Mouse (Mus musculus) heart, embryonic 14.5 days (tissue): ENCODE measurements around the gene Tbxa2r. TPM values are rescaled to one million over a fixed set of nuclear protein-coding genes. Genes with fewer than 3 reads are reported as not detected.
A peak's percentile ranks its signal among the peaks of the same experiment; 100 is the strongest.

ENCODE experiments used
- ATAC-seq: fragments of 200-750 bp; cut with Nextera tagmentation; 2 replicates; pipeline ENCODE4 v1.8.0; 2017; ENCODE audit warnings: low read depth, moderate TSS enrichment; ENCODE audit not compliant: insufficient number of reproducible peaks, insufficient read depth, low FRiP score
- H3K27ac ChIP-seq, 2 experiments: fragments of 200-500 bp in 1 of 2; fragments of 300-500 bp in 1 of 2; sonication (generic) in 1 of 2; replicated peaks in 1 of 2; 2 replicates each; pipeline ENCODE4 v1.5.1; 2012 to 2014; ENCODE audit warnings: low read depth in 2 of 2, low read length in 2 of 2, control low read depth in 1 of 2, mild to moderate bottlenecking in 1 of 2, mixed read lengths in 1 of 2; ENCODE audit not compliant: control insufficient read depth in 1 of 2, insufficient read depth in 1 of 2
- H3K27me3 ChIP-seq: fragments of 300-500 bp; sonication (generic); 2 replicates; pipeline ENCODE4 v1.6.1; 2014; ENCODE audit warnings: mild to moderate bottlenecking, low read length, control low read depth; ENCODE audit not compliant: control insufficient read depth, insufficient read depth
- H3K36me3 ChIP-seq: fragments of 300-500 bp; sonication (generic); 2 replicates; pipeline ENCODE4 v1.6.1; 2014; ENCODE audit warnings: mild to moderate bottlenecking, control low read depth, low read length, mixed read lengths; ENCODE audit not compliant: control insufficient read depth, insufficient read depth
- H3K4me1 ChIP-seq, 2 experiments: fragments of 200-500 bp in 1 of 2; fragments of 300-500 bp in 1 of 2; sonication (generic) in 1 of 2; 2 replicates each; pipeline ENCODE4 v1.6.1; 2012 to 2014; ENCODE audit warnings: low read length in 2 of 2, control low read depth in 1 of 2, mixed read lengths in 1 of 2; ENCODE audit not compliant: control insufficient read depth in 2 of 2, insufficient read depth in 2 of 2
- H3K4me2 ChIP-seq: fragments of 300-500 bp; sonication (generic); 2 replicates; pipeline ENCODE4 v1.6.1; 2014; ENCODE audit warnings: mild to moderate bottlenecking, low read length
- H3K4me3 ChIP-seq, 2 experiments: fragments of 200-500 bp in 1 of 2; fragments of 300-500 bp in 1 of 2; sonication (generic) in 1 of 2; 2 replicates each; pipeline ENCODE4 v1.5.1; 2012 to 2014; ENCODE audit warnings: low read length in 2 of 2, mild to moderate bottlenecking in 2 of 2, control low read depth in 1 of 2, low read depth in 1 of 2, moderate library complexity in 1 of 2; ENCODE audit not compliant: control insufficient read depth in 1 of 2, insufficient read depth in 1 of 2
- H3K9ac ChIP-seq: fragments of 300-500 bp; sonication (generic); 2 replicates; pipeline ENCODE4 v1.6.1; 2014; ENCODE audit warnings: mild to moderate bottlenecking, low read length
- H3K9me3 ChIP-seq: fragments of 300-500 bp; sonication (generic); 2 replicates; pipeline ENCODE4 v1.6.1; 2016; ENCODE audit warnings: low read length, control low read depth; ENCODE audit not compliant: control insufficient read depth
- WGBS: fragments of 180-500 bp; shearing (Covaris S2); extraction: QIAGEN DNeasy Blood & Tissue Kit; methylation state at CpG from one replicate; pipeline ENCODE4 v1.1.7; 2014; 5-methylcytosine and 5-hydroxymethylcytosine counted together
- polyA plus RNA-seq: library from polyadenylated mRNA; unstranded; fragments of >200 nt; fragmentation: Nextera tagmentation; extraction: Ambion mirVana; gene quantifications from 2 replicates; pipeline ENCODE4 v1.2.1, GENCODE M21; 2014

The Tbxa2r gene
- polyA plus RNA-seq, 1 experiment from 2014 or later, result 11.3 TPM

- H3K27ac ChIP-seq, result no peak overlapping the region
- H3K36me3 ChIP-seq, result peaks cover 52% of the 10 kb centered on the region
Measured at GRCm38 (mm10) chr10:81317273-81317672, 11.3 kb upstream of the Tbxa2r start.

GRCm38 (mm10) chr10:81318589-81319329 lies 9.8 kb upstream of the Tbxa2r start:
- H3K4me1 ChIP-seq, result peaks cover 24 to 34% of the 10 kb centered on the region in 2 experiments
- WGBS, result 84% methylated on average over 13 of the region's 13 CpGs
- H3K36me3 ChIP-seq, result peaks cover 52% of the 10 kb centered on the region
- no peak overlapping the region; a peak in 1 of 4 replicates for H3K4me3 ChIP-seq
- H3K9me3 ChIP-seq, result no peaks in the 10 kb centered on the region
- H3K27ac ChIP-seq, result peak overlapping the region in 1 of 2 experiments; percentile 89; a peak in 1 of 4 replicates
- peak overlapping the region; percentile 82; the same call in 1 of the 2 replicates for H3K4me2 ChIP-seq
- no peak for ATAC-seq
- H3K27me3 ChIP-seq, result no peaks in the 10 kb centered on the region
- H3K9ac ChIP-seq, result peak overlapping the region; percentile 71

More at GRCm38 (mm10) chr10:81317273-81317672, 11.3 kb upstream of the Tbxa2r start:
- 17% methylated on average over 20 of the region's 20 CpGs for WGBS
- Histone ChIP-seq H3K4me3 (peak overlapping the region; percentile 16 to 22; a peak in 2 of 4 replicates), H3K9me3 (no peaks in the 10 kb centered on the region), H3K4me1 (peaks cover 24 to 34% of the 10 kb centered on the region in 2 experiments), H3K9ac (peak overlapping the region; percentile 65), H3K27me3 (no peaks in the 10 kb centered on the region), H3K4me2 (peak overlapping the region; percentile 57)
- no peak for ATAC-seq

DNA sequence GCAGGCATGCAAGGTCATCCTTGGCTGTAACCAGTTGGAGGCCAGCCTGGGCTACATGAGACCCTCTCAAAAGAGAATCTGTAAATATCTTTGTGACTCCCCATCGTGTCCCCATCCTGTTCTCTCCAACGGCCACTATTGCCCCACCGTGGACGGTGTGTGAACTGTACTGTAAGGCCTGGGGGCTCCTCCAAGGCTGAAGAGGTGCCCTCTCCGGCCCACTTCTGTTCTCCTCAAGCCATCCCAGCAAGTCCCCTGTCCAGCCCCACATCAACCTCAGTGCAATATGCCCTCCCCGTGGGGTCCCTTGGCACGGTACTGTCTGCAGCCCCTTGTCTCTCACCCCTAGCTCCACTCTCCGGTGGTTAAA lies 9.2 kb upstream of the Tbxa2r start:
- peak overlapping the region; percentile 71 for H3K9ac ChIP-seq
- peak overlapping the region; percentile 89 to 92 for H3K27ac ChIP-seq
- no peak for ATAC-seq
- H3K27me3 ChIP-seq, result no peaks in the 10 kb centered on the region
- WGBS, result 24% methylated on average over 8 of the region's 8 CpGs
- H3K4me1 ChIP-seq, result peaks cover 24 to 34% of the 10 kb centered on the region in 2 experiments
- peak overlapping the region; percentile 64 to 92; a peak in 3 of 4 replicates for H3K4me3 ChIP-seq
- H3K9me3 ChIP-seq, result no peaks in the 10 kb centered on the region
- peak overlapping the region; percentile 82 for H3K4me2 ChIP-seq
- peaks cover 52% of the 10 kb centered on the region for H3K36me3 ChIP-seq

GRCm38 (mm10) chr10:81319741-81320549 lies 8.6 kb upstream of the Tbxa2r start:
- ATAC-seq, result no peak
- Histone ChIP-seq H3K4me2 (peak overlapping the region; percentile 82), H3K4me1 (peaks cover 24 to 34% of the 10 kb centered on the region in 2 experiments), H3K36me3 (peaks cover 52% of the 10 kb centered on the region), H3K4me3 (peak overlapping the region; percentile 64 to 92), H3K9ac (peak overlapping the region; percentile 71), H3K27me3 (no peaks in the 10 kb centered on the region), H3K27ac (peak overlapping the region; percentile 89 to 92), H3K9me3 (no peaks in the 10 kb centered on the region)
- WGBS, result 2% methylated on average over 38 of the region's 38 CpGs

- peak within 1 kb of the TSS; percentile 80 to 92 for H3K4me3 ChIP-seq
- no peaks in the 10 kb centered on the region for H3K27me3 ChIP-seq
- peak; percentile 91 for ATAC-seq
- H3K4me1 ChIP-seq, result peaks cover 24 to 34% of the 10 kb centered on the region in 2 experiments
- no peaks in the 10 kb centered on the region for H3K9me3 ChIP-seq
- peak within 1 kb of the TSS; percentile 93 for H3K9ac ChIP-seq
- under 1% methylated on average over 68 of the region's 68 CpGs for WGBS
- peaks cover 52% of the 10 kb centered on the region for H3K36me3 ChIP-seq
- H3K4me2 ChIP-seq, result peak within 1 kb of the TSS; percentile 92
- peak within 1 kb of the TSS; percentile 89 to 96 for H3K27ac ChIP-seq
Measured at GRCm38 (mm10) chr10:81320550-81321347, 7.8 kb upstream of the Tbxa2r start, which contains the start of gene Cactin. Gene Cactin (plus strand): TSS chr10:81321103.

- Histone ChIP-seq H3K9ac (peak overlapping the region; percentile 93), H3K36me3 (peaks cover 54% of the 10 kb centered on the region), H3K27ac (peak overlapping the region; percentile 36 to 89; a peak in 2 of 4 replicates), H3K27me3 (no peaks in the 10 kb centered on the region), H3K4me3 (peak overlapping the region; percentile 80 to 92), H3K9me3 (no peaks in the 10 kb centered on the region), H3K4me1 (peaks cover 24 to 33% of the 10 kb centered on the region in 2 experiments), H3K4me2 (peak overlapping the region; percentile 92)
- ATAC-seq, result no peak
- 2% methylated on average over 20 of the region's 20 CpGs for WGBS
Measured at GRCm38 (mm10) chr10:81321436-81321835, 7.1 kb upstream of the Tbxa2r start.

GRCm38 (mm10) chr10:81322444-81322843 lies 6.1 kb upstream of the Tbxa2r start:
- H3K4me3 ChIP-seq, result peak overlapping the region in 1 of 2 experiments; percentile 92; a peak in 1 of 4 replicates
- H3K27me3 ChIP-seq, result no peaks in the 10 kb centered on the region
- 92% methylated on average over 27 of the region's 27 CpGs for WGBS
- H3K27ac ChIP-seq, result no peak overlapping the region
- H3K4me2 ChIP-seq, result 0 out of 2 replicates have a peak overlapping the region, but pooled peaks have one; percentile 92
- peaks cover 17 to 23% of the 10 kb centered on the region in 2 experiments for H3K4me1 ChIP-seq
- no peaks in the 10 kb centered on the region for H3K9me3 ChIP-seq
- no peak for ATAC-seq
- peak overlapping the region; percentile 93; the same call in 1 of the 2 replicates for H3K9ac ChIP-seq
- H3K36me3 ChIP-seq, result peaks cover 63% of the 10 kb centered on the region
